ENCODE assay signal across 15 mouse cellular contexts in the genomic region with DNA sequence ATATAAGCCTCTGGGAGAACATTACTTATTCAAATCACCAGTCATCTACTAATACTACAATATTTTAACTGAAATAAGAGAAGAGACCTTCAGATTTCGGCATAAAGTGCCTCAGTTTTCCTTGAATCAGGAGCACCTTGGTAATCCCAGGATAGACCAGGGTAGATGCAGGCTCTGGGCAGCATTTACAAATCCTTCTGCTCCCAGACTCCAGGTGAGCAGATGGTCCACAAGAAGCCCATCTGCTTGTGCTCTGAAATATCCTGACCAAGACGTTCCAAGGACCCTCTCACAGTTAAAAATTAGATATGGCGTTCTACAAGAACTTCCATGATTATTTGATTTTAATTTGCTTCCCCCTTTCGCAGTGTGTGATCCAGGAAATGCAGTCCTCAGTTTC.
"Had no signal": no experiment of that assay in that cellular context is flagged by ENCODE, and none has a peak within 500 bp of the region (broad histone marks: within the 10 kb centered on the region; RNA-seq: fewer than 3 reads in every experiment).

No protein-coding gene starts in this region.

- ATAC-seq: liver, embryonic 12.5 days; liver, postnatal 0 days; lung, postnatal 0 days; midbrain, embryonic 13.5 days; midbrain, embryonic 15.5 days; midbrain, embryonic 16.5 days had no signal

- DNase-seq: left cerebral cortex, postnatal 4 days; liver; liver, embryonic 13.5 days; liver, postnatal 0 days; lung, adult 18-20 months; lung, adult 2 months; lung, postnatal 10 days; lung, postnatal 14 days; lung, postnatal 36 days; lung, postnatal 4 days had no signal
